Mouse (Mus musculus) stomach, embryonic 15.5 days (tissue): ENCODE data around the gene Gmds. TPM values are rescaled to one million over a fixed set of nuclear protein-coding genes. Genes with fewer than 3 reads are reported as not detected.
A peak's percentile ranks its signal among the peaks of the same experiment; 100 is the strongest.

Experiments
- ATAC-seq: fragments of 200-750 bp; cut with Nextera tagmentation; 2 replicates; pipeline ENCODE4 v1.8.0; 2017; ENCODE audit warnings: low read depth, moderate number of reproducible peaks, moderate TSS enrichment; ENCODE audit not compliant: insufficient read depth, low FRiP score
- H3K27ac ChIP-seq: fragments of 300-500 bp; sonication (generic); 2 replicates; pipeline ENCODE4 v1.5.1; 2015; ENCODE audit warnings: mild to moderate bottlenecking, inconsistent platforms
- H3K27me3 ChIP-seq: fragments of 300-500 bp; sonication (generic); replicated peaks from 2 replicates; pipeline ENCODE4 v1.6.1; 2015; ENCODE audit warnings: inconsistent platforms
- H3K36me3 ChIP-seq: fragments of 300-500 bp; sonication (generic); 2 replicates; pipeline ENCODE4 v1.6.1; 2015; ENCODE audit warnings: inconsistent platforms
- H3K4me1 ChIP-seq: fragments of 300-500 bp; sonication (generic); 2 replicates; pipeline ENCODE4 v1.6.1; 2015; ENCODE audit warnings: inconsistent platforms
- H3K4me2 ChIP-seq: fragments of 300-500 bp; sonication (generic); 2 replicates; pipeline ENCODE4 v1.6.1; 2015; ENCODE audit warnings: mild to moderate bottlenecking, inconsistent platforms
- H3K4me3 ChIP-seq: fragments of 300-500 bp; sonication (generic); replicated peaks from 2 replicates; pipeline ENCODE4 v1.5.1; 2015; ENCODE audit warnings: inconsistent platforms
- H3K9ac ChIP-seq: fragments of 300-500 bp; sonication (generic); 2 replicates; pipeline ENCODE4 v1.6.1; 2015; ENCODE audit warnings: inconsistent platforms
- H3K9me3 ChIP-seq: fragments of 300-500 bp; sonication (generic); 2 replicates; pipeline ENCODE4 v1.6.1; 2016; ENCODE audit warnings: inconsistent platforms
- WGBS: fragments of 180-500 bp; shearing (Covaris S2); methylation state at CpG from one replicate; pipeline ENCODE4 v1.1.7; 2015; 5-methylcytosine and 5-hydroxymethylcytosine counted together
- polyA plus RNA-seq: library from polyadenylated mRNA; unstranded; fragments of >200 nt; fragmentation: Nextera tagmentation; extraction: Ambion mirVana; gene quantifications from 2 replicates; pipeline ENCODE4 v1.2.1, GENCODE M21; 2015

The Gmds gene
- polyA plus RNA-seq, 1 experiment from 2014 or later = 75.2 TPM

DNA sequence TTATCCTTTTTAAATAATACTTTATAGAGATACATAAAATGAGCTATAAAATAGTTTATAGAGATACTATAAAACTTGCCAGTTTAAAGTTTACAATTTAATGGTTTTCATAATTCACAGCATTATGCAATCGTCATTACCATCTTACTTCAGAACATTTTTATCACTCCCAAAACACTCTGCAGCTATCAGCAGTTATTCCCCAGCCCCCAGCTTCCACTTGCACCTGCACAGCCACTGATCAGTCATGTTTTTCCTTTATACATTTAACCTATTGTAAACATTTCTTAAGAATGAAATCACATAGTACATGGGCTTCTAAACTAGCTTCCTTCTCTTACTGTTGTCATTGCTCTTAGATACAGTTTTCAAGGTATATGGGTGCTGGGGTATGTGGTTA lies 208.6 kb downstream of the Gmds start:
- Histone ChIP-seq H3K27me3 (no peaks in the 10 kb centered on the region), H3K9me3 (no peaks in the 10 kb centered on the region), H3K4me2 (no peak overlapping the region), H3K9ac (no peak overlapping the region), H3K36me3 (no peaks in the 10 kb centered on the region), H3K27ac (no peak overlapping the region), H3K4me1 (no peaks in the 10 kb centered on the region), H3K4me3 (no peak overlapping the region)
- WGBS = 83% methylated on average over 1 of the region's 1 CpGs
- ATAC-seq = no peak

DNA sequence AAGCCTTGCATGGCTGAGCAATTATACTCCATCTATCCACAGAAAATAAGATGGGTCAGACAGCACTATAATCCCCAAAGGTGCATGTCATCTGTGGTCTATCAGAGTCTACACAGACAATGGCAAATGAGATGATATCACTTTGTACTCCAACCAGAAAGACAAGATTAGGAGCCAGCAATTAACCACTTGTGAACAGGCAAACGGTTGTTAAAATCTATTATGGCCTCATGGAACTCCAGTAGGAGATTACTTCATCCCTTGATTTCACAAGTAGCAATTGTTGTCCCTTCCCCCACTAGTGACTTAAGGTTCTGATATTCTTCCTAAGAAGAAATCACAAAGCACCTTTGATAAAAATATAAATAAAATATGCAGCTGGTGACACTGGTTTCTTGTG lies 220.2 kb downstream of the Gmds start:
- Histone ChIP-seq H3K27ac (no peak overlapping the region), H3K4me1 (no peaks in the 10 kb centered on the region), H3K4me3 (no peak overlapping the region), H3K4me2 (no peak overlapping the region), H3K36me3 (no peaks in the 10 kb centered on the region), H3K27me3 (no peaks in the 10 kb centered on the region), H3K9ac (no peak overlapping the region), H3K9me3 (no peaks in the 10 kb centered on the region)
- 56% methylated on average over 1 of the region's 1 CpGs for WGBS
- ATAC-seq = no peak

DNA sequence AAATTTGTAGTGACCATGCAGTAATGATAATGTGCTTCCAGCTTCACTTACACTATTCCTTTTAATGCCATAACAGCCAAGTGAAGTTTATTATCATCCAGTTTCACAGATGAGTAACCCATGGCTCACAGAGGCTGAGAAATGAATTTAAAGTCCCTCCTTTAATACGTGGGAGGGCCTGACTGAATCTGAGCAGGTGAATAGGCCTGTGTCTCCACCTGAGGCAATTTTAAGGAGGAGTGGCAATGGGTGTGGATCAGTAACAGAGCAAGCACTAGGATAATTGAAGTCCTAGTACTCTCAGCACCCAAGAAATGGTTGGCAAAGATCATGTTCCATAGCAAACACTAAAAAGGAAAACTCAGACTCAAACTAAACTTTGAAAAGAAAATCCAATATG lies 223.1 kb downstream of the Gmds start:
- H3K4me2 ChIP-seq = no peak overlapping the region
- H3K4me1 ChIP-seq = no peaks in the 10 kb centered on the region
- H3K27ac ChIP-seq = no peak overlapping the region
- no peak overlapping the region for H3K9ac ChIP-seq
- ATAC-seq = no peak
- WGBS = 54% methylated on average over 1 of the region's 1 CpGs
- no peaks in the 10 kb centered on the region for H3K9me3 ChIP-seq
- H3K36me3 ChIP-seq = no peaks in the 10 kb centered on the region
- H3K27me3 ChIP-seq = no peaks in the 10 kb centered on the region
- H3K4me3 ChIP-seq = no peak overlapping the region

DNA sequence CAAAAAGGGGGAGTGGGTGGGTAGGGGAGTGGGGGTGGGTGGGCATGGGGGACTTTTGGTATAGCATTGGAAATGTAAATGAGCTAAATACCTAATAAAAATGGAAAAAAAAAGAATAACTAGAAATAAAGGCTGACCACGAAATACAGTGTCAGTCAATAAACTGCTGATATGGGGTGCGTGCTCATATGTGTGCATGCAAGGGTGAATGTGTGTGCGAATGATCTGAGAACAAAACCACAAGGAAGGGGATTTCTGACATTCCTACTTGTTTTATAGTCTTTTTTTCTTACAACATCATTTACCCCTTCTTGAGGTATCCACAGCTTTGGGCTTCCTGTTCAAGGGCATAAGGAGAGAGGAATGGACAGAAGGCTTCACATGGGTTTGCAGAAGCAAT lies 224.7 kb downstream of the Gmds start:
- Histone ChIP-seq H3K4me2 (no peak overlapping the region), H3K27me3 (no peaks in the 10 kb centered on the region), H3K9ac (no peak overlapping the region), H3K9me3 (no peaks in the 10 kb centered on the region), H3K27ac (no peak overlapping the region), H3K4me1 (no peaks in the 10 kb centered on the region), H3K4me3 (no peak overlapping the region), H3K36me3 (no peaks in the 10 kb centered on the region)
- 92% methylated on average over 3 of the region's 3 CpGs for WGBS
- no peak for ATAC-seq

DNA sequence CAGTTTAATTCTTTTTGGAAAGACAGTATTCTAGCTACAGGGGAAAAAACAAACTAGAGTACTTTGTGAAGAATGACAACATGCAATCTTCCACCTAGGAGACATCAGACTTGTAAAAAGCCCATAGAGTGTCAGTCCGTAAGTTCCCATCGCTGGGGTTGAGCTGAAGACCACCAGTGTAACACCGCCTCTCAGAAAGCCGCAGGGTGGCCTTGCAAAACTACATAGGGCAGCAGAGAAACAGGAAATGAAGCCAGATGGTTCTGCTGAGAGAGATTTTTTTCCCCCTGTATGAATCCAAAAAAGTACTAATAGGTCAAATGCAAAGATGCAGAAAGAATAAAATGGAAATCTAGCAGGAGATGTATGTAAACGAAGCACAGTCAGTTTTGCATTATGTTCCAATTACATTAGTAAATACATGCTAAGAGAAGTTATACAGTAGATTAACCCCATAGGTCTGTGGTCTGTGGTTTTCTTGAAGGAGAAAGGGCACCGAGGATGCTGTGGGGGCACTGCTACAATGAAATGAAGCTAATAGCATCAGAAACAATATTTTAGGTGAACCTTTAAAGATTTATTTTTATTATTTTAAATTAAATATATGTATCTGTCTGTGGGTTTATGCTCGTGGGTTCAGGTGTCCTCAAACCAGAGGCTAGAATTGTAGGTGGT lies 250.1 kb downstream of the Gmds start:
- H3K4me1 ChIP-seq = no peaks in the 10 kb centered on the region
- no peak overlapping the region for H3K4me3 ChIP-seq
- no peaks in the 10 kb centered on the region for H3K27me3 ChIP-seq
- ATAC-seq = no peak
- no peak overlapping the region for H3K9ac ChIP-seq
- no peak overlapping the region for H3K4me2 ChIP-seq
- no peaks in the 10 kb centered on the region for H3K9me3 ChIP-seq
- no peaks in the 10 kb centered on the region for H3K36me3 ChIP-seq
- 59% methylated on average over 7 of the region's 7 CpGs for WGBS
- no peak overlapping the region for H3K27ac ChIP-seq

DNA sequence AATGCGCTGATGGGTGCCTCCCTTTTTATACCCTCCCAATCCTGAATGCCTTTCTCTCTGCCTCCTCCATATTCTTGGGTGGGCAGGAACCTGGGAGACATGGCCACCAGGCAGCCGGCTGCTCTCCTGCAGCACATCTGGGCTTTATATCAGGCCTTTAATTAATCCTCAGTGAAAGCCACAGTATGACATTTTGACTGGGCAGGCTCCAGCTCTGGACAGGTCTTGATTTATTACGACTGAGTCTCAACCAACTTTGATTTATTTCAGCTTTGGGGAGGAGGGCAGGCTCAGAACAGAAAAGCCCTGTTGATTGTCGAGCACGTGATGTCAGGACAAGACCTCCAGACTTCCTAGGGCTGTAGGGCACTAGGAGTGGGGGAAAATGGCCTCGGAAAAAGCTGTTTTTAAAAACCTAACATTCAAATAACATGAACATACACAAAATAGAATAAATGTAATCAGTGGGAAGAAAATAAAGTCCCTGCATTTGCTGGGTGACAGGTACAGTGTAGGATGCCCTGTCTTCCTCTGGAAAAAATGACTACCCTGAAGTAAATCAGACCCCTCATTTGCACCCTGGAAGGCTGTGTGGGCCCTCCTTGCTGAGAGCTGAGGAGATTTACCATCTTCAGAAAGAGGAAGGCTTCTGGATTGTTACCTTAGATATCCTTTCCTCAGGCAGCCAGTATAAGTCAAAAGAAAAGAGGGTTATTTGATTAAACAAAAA lies 257.9 kb downstream of the Gmds start:
- Histone ChIP-seq H3K9me3 (no peaks in the 10 kb centered on the region), H3K27ac (no peak overlapping the region), H3K4me1 (no peaks in the 10 kb centered on the region), H3K4me3 (no peak overlapping the region), H3K9ac (no peak overlapping the region), H3K4me2 (no peak overlapping the region), H3K27me3 (no peaks in the 10 kb centered on the region), H3K36me3 (no peaks in the 10 kb centered on the region)
- ATAC-seq = no peak
- 40% methylated on average over 6 of the region's 6 CpGs for whole genome bisulfite sequencing

DNA sequence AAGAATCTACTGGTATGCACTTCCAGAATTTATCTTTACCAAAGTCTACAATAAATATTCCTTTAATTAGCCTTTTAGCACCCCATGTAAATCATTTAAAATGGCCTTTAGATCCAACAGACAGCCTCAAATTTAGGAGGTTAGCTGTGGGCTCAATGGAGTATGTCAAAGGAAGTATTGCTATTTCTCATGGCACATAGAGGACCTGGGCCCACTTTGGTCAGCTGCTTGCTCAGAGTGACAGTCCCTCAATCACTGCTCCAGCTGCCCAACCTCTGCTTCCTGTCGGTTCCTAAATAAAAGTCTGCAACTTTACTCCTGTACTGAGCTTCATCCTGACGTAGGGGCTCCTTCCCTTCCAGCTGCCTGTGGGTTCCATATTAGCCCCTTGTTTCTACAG lies 264.9 kb downstream of the Gmds start:
- H3K27ac ChIP-seq = no peak overlapping the region
- H3K4me1 ChIP-seq = no peaks in the 10 kb centered on the region
- no peaks in the 10 kb centered on the region for H3K36me3 ChIP-seq
- H3K4me2 ChIP-seq = no peak overlapping the region
- H3K27me3 ChIP-seq = no peaks in the 10 kb centered on the region
- H3K9me3 ChIP-seq = no peaks in the 10 kb centered on the region
- ATAC-seq = no peak
- H3K4me3 ChIP-seq = no peak overlapping the region
- 53% methylated on average over 2 of the region's 2 CpGs for WGBS
- H3K9ac ChIP-seq = no peak overlapping the region

DNA sequence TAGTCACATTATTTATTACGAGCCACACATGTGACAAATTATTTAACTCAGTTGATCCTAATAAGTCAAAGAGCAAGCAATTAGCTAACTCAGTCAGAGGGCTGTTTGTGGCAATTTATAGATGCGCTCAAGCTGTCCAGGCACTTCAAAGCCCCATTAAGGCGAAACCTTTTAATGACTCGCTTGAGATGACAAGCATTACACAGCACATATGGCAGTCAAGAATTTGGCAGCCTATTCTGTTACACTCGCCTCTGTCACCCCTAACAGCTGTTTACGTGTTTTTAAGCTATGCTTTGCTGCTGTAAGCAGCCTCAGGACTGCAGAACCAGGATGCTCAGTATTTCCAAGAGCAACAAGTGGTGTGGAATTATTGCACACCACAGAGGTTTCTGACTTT lies 283.2 kb downstream of the Gmds start:
- H3K27me3 ChIP-seq = no peaks in the 10 kb centered on the region
- no peaks in the 10 kb centered on the region for H3K36me3 ChIP-seq
- H3K4me1 ChIP-seq = no peaks in the 10 kb centered on the region
- no peak overlapping the region for H3K4me3 ChIP-seq
- H3K9me3 ChIP-seq = no peaks in the 10 kb centered on the region
- peak; percentile 47; the same call in 1 of the 2 replicates for ATAC-seq
- 50% methylated on average over 6 of the region's 6 CpGs for WGBS
- no peak overlapping the region for H3K9ac ChIP-seq
- no peak overlapping the region for H3K4me2 ChIP-seq
- no peak overlapping the region for H3K27ac ChIP-seq

DNA sequence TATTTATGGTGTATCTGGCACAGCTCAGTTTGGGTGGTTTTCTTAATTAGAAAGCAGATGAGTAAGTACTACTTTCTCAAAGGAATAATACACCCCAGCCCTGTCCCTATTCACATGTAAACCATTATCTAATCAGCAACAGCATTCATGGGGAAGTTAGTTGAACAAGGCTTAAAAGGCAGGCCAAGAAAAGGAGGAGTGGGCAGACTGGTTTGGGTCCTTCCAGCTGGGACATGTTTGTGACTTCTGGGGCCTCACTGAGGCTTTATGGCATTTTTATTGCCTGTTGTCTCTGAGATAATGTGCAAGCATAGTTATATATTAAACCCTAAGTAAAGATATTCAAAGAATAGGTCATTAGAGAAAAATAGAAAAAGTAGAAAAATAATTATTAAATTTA lies 285.0 kb downstream of the Gmds start:
- no peak for ATAC-seq
- Histone ChIP-seq H3K9ac (no peak overlapping the region), H3K9me3 (no peaks in the 10 kb centered on the region), H3K27ac (no peak overlapping the region), H3K4me2 (no peak overlapping the region), H3K4me3 (no peak overlapping the region), H3K4me1 (no peaks in the 10 kb centered on the region), H3K36me3 (no peaks in the 10 kb centered on the region), H3K27me3 (no peaks in the 10 kb centered on the region)

DNA sequence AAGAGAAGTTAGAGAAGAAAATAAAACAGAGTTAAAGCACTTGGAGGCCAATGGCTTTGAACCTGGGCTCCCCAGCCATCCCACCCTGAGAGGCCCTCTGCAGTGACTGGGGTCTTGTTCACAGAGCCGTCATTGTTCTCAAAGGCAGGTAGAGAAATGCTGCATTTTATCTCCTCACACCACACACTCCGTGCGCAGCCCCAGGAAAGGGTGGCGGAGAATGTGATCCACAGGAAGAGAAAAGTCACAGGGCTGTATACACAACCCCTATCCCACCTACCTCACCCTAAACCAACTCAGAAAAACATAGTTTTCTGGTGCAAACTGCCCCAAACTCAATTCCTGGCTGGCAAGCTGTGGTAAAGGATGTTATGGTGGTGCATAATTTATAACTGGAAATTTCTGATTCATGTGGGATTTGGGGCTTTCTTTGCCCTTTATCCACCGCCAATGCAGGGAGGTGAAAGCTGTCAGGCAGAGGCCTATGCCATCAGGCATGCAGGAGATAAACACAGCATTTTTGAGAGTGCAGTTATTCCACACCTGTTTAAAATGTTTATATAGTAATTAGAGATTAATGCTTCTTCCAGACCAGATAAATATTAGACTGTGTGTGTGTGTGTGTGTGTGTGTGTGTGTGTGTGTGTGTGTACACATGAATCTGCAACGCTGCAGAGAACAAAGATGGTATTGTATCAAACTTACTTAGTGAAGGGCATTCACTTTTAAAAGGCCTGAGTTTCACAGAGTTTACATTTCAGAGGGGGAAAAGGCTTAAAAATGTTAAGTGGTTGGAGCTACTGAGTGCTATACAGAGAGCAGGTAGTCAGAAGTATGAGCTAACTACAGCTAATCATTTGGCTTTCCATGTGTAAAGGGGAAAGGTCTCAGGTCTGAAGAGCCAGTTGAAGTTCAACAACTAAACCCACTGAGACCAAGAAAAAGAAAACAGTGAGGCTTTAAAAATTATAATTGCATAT lies 290.3 kb downstream of the Gmds start:
- Histone ChIP-seq H3K4me1 (no peaks in the 10 kb centered on the region; the same call in 1 of the 2 replicates), H3K9ac (no peak overlapping the region), H3K36me3 (no peaks in the 10 kb centered on the region), H3K4me2 (no peak overlapping the region), H3K27ac (peak overlapping the region; percentile 35; the same call in 1 of the 2 replicates), H3K9me3 (no peaks in the 10 kb centered on the region), H3K27me3 (no peaks in the 10 kb centered on the region), H3K4me3 (no peak overlapping the region)
- peak; percentile 70; the same call in 1 of the 2 replicates for ATAC-seq
- 32% methylated on average over 6 of the region's 6 CpGs for WGBS

DNA sequence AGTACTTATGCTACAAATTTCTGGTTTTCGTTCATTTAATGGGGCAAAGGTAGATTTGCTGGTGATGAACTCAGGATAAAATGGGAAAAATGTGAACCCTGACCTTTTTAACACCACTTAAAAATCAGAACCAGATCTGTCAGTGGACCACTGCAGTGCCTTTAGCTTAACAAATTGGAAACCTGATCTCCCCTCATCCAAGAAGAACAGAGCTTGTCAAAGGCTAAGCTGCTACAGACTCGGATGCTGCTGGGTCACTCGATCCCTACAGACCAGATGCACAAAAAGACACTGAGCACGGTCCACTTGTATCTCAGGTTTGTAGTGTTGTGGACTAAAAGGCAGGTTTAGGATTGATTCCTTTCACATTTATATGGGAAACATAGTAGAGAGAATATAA lies 291.6 kb downstream of the Gmds start:
- ATAC-seq = no peak
- H3K9ac ChIP-seq = no peak overlapping the region
- no peaks in the 10 kb centered on the region for H3K27me3 ChIP-seq
- H3K4me1 ChIP-seq = no peaks in the 10 kb centered on the region; the same call in 1 of the 2 replicates
- H3K27ac ChIP-seq = no peak overlapping the region
- H3K9me3 ChIP-seq = no peaks in the 10 kb centered on the region
- H3K4me2 ChIP-seq = no peak overlapping the region
- 61% methylated on average over 4 of the region's 4 CpGs for WGBS
- no peak overlapping the region for H3K4me3 ChIP-seq
- no peaks in the 10 kb centered on the region for H3K36me3 ChIP-seq

DNA sequence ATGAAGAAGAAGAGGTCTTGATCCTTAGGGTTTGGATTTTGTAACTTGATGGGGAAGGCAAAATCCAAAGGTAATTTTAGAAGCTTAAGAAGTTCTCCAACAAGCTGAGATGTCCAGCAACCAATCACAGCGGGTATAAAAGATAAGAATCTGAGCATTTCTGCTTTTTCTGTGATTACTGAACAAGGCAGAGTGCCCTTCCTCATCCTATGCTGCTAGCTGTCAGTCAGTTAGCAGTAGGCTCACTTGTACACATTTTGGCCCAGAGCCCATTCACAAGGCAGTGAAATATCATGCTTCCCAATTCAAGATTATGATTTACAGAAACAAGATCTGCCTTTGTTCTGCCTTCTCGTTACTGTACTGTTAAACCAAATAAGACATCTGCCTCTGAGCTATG lies 295.8 kb downstream of the Gmds start:
- no peak overlapping the region for H3K27ac ChIP-seq
- H3K9me3 ChIP-seq = no peaks in the 10 kb centered on the region
- WGBS = 51% methylated on average over 2 of the region's 2 CpGs
- no peaks in the 10 kb centered on the region for H3K36me3 ChIP-seq
- ATAC-seq = no peak
- H3K4me1 ChIP-seq = no peaks in the 10 kb centered on the region
- no peaks in the 10 kb centered on the region for H3K27me3 ChIP-seq
- no peak overlapping the region for H3K4me3 ChIP-seq
- no peak overlapping the region for H3K9ac ChIP-seq
- no peak overlapping the region for H3K4me2 ChIP-seq
